Mouse (Mus musculus) myocyte (in vitro differentiated cells): Measurements from ENCODE around the gene Zfhx3. TPM values are rescaled to one million over a fixed set of nuclear protein-coding genes. Genes with fewer than 3 reads are reported as not detected.
"Not testable (repeated sequence)": the region's sequence is repeated elsewhere in the genome, so short reads cannot be mapped to it uniquely, and the experiment has no call there.

ENCODE experiments used
- H3K27me3 ChIP-seq: one replicate; pipeline ENCODE4 v1.6.1; 2011; ENCODE audit not compliant: control insufficient read depth, insufficient read depth, insufficient read length
- H3K36me3 ChIP-seq: one replicate; pipeline ENCODE4 v1.6.1; 2011; ENCODE audit not compliant: control insufficient read depth, insufficient read depth
- H3K4me2 ChIP-seq: one replicate; pipeline ENCODE4 v1.6.1; 2011; ENCODE audit warnings: low read depth, control low read depth
- H3K4me3 ChIP-seq: one replicate; pipeline ENCODE4 v1.5.1; 2011; ENCODE audit warnings: mild to moderate bottlenecking, control low read depth, moderate library complexity
- H3K79me2 ChIP-seq: one replicate; pipeline ENCODE4 v1.6.1; 2011; ENCODE audit not compliant: control insufficient read depth, insufficient read depth
- H3ac ChIP-seq: one replicate; pipeline ENCODE4 v1.6.1; 2011; ENCODE audit not compliant: control insufficient read depth, insufficient read length
- CEBPB ChIP-seq: IDR thresholded peaks from 2 replicates; pipeline ENCODE4 v1.6.1; 2011; ENCODE audit warnings: mild to moderate bottlenecking, moderate library complexity; ENCODE audit not compliant: poor library complexity, insufficient read depth, severe bottlenecking
- E2F4 ChIP-seq: IDR thresholded peaks from one replicate; pipeline ENCODE4 v1.6.1; 2011; ENCODE audit warnings: mild to moderate bottlenecking, control low read depth, moderate library complexity; ENCODE audit not compliant: insufficient read depth
- MAX ChIP-seq: IDR thresholded peaks from one replicate; pipeline ENCODE4 v1.6.1; 2011; ENCODE audit warnings: low read depth, mild to moderate bottlenecking, control low read depth
- MYOD1 ChIP-seq, 3 experiments: IDR thresholded peaks; one replicate each; pipeline ENCODE4 v1.6.1; 2011; ENCODE audit warnings: control low read depth in 2 of 3, low read depth in 2 of 3, mild to moderate bottlenecking in 2 of 3, moderate library complexity in 1 of 3; ENCODE audit not compliant: insufficient read length in 2 of 3, control insufficient read depth in 1 of 3
- MYOG ChIP-seq, 3 experiments: IDR thresholded peaks; one replicate each; pipeline ENCODE4 v1.6.1; 2011; ENCODE audit warnings: control low read depth in 2 of 3, low read depth in 2 of 3, mild to moderate bottlenecking in 2 of 3; ENCODE audit not compliant: insufficient read length in 2 of 3, control insufficient read depth in 1 of 3, insufficient read depth in 1 of 3
- POLR2A ChIP-seq: IDR thresholded peaks from one replicate; pipeline ENCODE4 v1.6.1; 2011; ENCODE audit warnings: low read depth, mild to moderate bottlenecking, control low read depth, moderate library complexity; ENCODE audit not compliant: insufficient read length
- POLR2AphosphoS2 ChIP-seq: IDR thresholded peaks from one replicate; pipeline ENCODE4 v1.6.1; 2011; ENCODE audit warnings: low read depth, control low read depth; ENCODE audit not compliant: insufficient read length
- REST ChIP-seq: IDR thresholded peaks from one replicate; pipeline ENCODE4 v1.6.1; 2011; ENCODE audit warnings: mild to moderate bottlenecking, control low read depth, moderate library complexity; ENCODE audit not compliant: insufficient read depth, insufficient read length
- SRF ChIP-seq: IDR thresholded peaks from one replicate; pipeline ENCODE4 v1.6.1; 2011; ENCODE audit warnings: low read depth; ENCODE audit not compliant: control insufficient read depth, insufficient read length
- TCF12 ChIP-seq: IDR thresholded peaks from one replicate; pipeline ENCODE4 v1.6.1; 2011; ENCODE audit warnings: mild to moderate bottlenecking, control low read depth; ENCODE audit not compliant: poor library complexity, insufficient read depth, severe bottlenecking
- TCF3 ChIP-seq: IDR thresholded peaks from one replicate; pipeline ENCODE4 v1.6.1; 2011; ENCODE audit warnings: low read depth, control low read depth; ENCODE audit not compliant: insufficient read length
- USF1 ChIP-seq: IDR thresholded peaks from one replicate; pipeline ENCODE4 v1.6.1; 2011; ENCODE audit warnings: low read depth, mild to moderate bottlenecking, control low read depth, moderate library complexity
- polyA plus RNA-seq: library from polyadenylated mRNA; unstranded; fragments of >200 nt; fragmentation: generic; extraction: Trizol; gene quantifications from one replicate; pipeline ENCODE4 v1.2.1, GENCODE M21; 2012; ENCODE audit warnings: missing spikeins

The Zfhx3 gene
- 3.0 TPM for polyA plus RNA-seq

GRCm38 (mm10) chr8:107941922-107942694, at the start of gene Zfhx3:
Gene Zfhx3 (plus strand): TSS chr8:107942644.
- TF ChIP-seq REST (no peak), CEBPB (no peak), E2F4 (no peak), TCF3 (no peak), SRF (no peak), TCF12 (no peak), MYOG (IDR thresholded peaks at IDR 0.05; ENCODE audit: control insufficient read depth in 1 of 3, insufficient read depth in 1 of 3, insufficient read length in 2 of 3, low read depth in 2 of 3) (no peak), USF1 (no peak), POLR2A (no peak), POLR2AphosphoS2 (no peak), MAX (no peak), MYOD1 (IDR thresholded peaks at IDR 0.05; ENCODE audit: control insufficient read depth in 1 of 3, insufficient read length in 2 of 3, low read depth in 2 of 3) (no peak)
- Histone ChIP-seq H3K79me2 (no peaks in the 10 kb centered on the region), H3K36me3 (no peaks in the 10 kb centered on the region), H3K4me2 (no peak within 1 kb of the TSS), H3ac (no peak within 1 kb of the TSS), H3K4me3 (no peak within 1 kb of the TSS), H3K27me3 (no peaks in the 10 kb centered on the region)

DNA sequence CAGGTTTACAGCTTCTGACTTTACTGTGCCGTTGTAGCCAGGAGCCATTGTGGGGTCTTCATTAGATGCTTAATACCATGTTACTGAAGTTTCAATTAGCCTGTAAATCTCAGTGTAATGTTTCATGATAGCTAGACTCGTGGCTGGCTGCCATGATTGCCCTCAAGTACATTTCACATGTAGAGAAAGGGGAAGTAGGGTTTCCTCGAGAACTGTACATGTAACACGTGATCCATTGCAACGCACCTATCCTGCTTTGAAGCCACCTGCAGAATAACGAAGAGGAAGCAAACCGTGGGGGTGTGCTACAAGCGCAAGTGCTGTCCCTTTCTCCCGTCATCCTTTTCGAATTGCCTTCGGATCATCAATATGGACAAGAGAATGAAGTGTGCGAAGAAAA, 23.5 kb upstream of the Zfhx3 start:
- Histone ChIP-seq H3K4me3 (no peak overlapping the region), H3K27me3 (no peaks in the 10 kb centered on the region), H3K79me2 (no peaks in the 10 kb centered on the region), H3K4me2 (no peak overlapping the region), H3K36me3 (no peaks in the 10 kb centered on the region), H3ac (no peak overlapping the region)
- TF ChIP-seq TCF12: no peak
- no peak for TF ChIP-seq SRF

DNA sequence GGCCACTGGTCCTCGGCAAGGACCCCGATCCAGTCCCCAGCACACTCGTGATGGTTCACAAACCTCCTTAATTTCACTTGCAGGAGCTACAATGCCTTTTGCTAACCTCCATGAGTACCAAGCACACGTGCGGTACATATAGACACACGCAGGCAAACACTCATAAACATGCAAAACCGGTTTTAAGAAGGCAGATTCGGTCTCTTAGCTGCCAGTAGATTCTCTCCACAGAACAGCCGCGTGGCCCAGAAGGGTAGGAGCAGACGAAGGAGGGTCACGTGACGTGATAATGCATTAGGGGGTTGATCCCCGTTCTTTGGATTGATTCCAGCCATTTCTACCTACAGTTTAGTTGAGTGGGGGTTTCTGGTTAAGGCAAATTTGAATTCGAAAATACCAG, 16.3 kb upstream of the Zfhx3 start:
- H3K4me3 ChIP-seq: no peak overlapping the region
- TF ChIP-seq CEBPB (no peak), TCF12 (no peak), E2F4 (no peak), REST (no peak), TCF3 (no peak), SRF (no peak), POLR2A (no peak), MYOD1 (IDR thresholded peaks at IDR 0.05; ENCODE audit: control insufficient read depth in 1 of 3, insufficient read length in 2 of 3, low read depth in 2 of 3) (no peak), POLR2AphosphoS2 (no peak)
- no peaks in the 10 kb centered on the region for H3K79me2 ChIP-seq
- no peaks in the 10 kb centered on the region for H3K27me3 ChIP-seq
- no peak overlapping the region for H3K4me2 ChIP-seq
- no peak overlapping the region for H3ac ChIP-seq
- no peaks in the 10 kb centered on the region for H3K36me3 ChIP-seq

GRCm38 (mm10) chr8:107936725-107937124, 5.7 kb upstream of the Zfhx3 start:
- TF ChIP-seq USF1: no peak
- no peak for TF ChIP-seq REST
- no peak for TF ChIP-seq MYOG (IDR thresholded peaks at IDR 0.05; ENCODE audit: control insufficient read depth in 1 of 3, insufficient read depth in 1 of 3, insufficient read length in 2 of 3, low read depth in 2 of 3)
- TF ChIP-seq E2F4: no peak
- no peak for TF ChIP-seq POLR2AphosphoS2
- TF ChIP-seq TCF12: no peak
- no peak for TF ChIP-seq MYOD1 (IDR thresholded peaks at IDR 0.05; ENCODE audit: control insufficient read depth in 1 of 3, insufficient read length in 2 of 3, low read depth in 2 of 3)
- TF ChIP-seq POLR2A: no peak
- TF ChIP-seq CEBPB: no peak
- TF ChIP-seq SRF: no peak
- no peak for TF ChIP-seq TCF3
- no peak for TF ChIP-seq MAX
- Histone ChIP-seq H3K36me3 (no peaks in the 10 kb centered on the region), H3K4me2 (no peak overlapping the region), H3K4me3 (no peak overlapping the region), H3ac (no peak overlapping the region), H3K79me2 (no peaks in the 10 kb centered on the region), H3K27me3 (no peaks in the 10 kb centered on the region)

DNA sequence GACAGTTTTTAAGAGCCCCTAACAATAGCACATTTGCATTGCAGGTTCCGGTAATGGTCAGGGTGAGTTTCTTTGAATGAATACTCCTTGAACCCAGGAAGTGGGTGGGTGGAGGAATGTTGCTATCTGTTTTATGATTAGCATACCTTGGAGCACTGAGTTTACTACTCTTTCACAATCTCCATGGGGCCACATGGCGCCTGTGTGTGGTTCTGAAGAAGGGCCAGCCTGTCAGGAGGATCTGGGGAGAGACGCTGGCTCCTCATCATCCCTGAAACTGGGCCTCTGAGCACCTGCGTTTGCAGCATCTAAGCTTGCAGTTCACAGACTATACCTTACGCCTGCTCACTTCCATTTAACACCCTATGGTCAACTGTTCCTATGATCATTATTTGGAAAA, 4.2 kb upstream of the Zfhx3 start:
- not testable (repeated sequence) for H3K36me3 ChIP-seq, H3ac ChIP-seq, H3K4me2 ChIP-seq, H3K79me2 ChIP-seq, H3K27me3 ChIP-seq, H3K4me3 ChIP-seq
